In the genomic region with DNA sequence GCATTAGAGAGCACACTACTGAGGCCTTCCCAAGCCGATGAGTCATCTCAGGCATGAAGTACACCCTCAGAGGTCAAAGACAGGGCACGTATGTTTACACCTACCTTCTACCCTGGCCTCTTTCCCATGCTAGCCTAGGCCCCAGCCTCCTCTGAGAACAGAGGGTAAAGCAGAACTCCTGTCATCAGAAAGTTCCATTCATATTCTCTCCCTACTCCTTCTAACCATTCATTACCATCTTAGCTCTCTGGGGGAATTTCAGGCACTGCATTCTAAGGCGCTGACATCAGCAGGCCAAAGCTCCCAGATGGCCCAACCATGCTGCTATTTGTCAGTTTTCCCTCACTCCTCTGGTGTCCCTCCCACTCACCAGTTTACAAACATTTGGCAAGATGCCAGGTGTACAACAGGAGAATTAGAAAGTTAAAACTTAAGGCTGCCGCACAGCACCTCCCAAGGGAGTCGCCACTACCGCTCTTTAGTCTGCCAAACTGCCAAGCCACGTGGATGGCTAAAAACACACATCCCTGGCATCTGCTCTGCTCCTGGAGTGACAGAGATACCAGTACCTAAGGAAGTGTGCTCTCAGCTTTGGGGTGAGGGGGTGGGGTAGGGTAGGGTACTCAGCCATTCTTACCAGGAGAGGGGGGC, we compare ENCODE assay signal across 9 mouse cellular contexts. TPM values are rescaled to one million over a fixed set of nuclear protein-coding genes. Genes with fewer than 3 reads are reported as not detected.
DNase-seq lines count a peak whose midpoint lies in the region; ATAC-seq and TF ChIP-seq lines count a peak whose summit lies in the region.
"Had no signal": no experiment of that assay in that cellular context is flagged by ENCODE, and none has a peak within 500 bp of the region (broad histone marks: within the 10 kb centered on the region; RNA-seq: fewer than 3 reads in every experiment).

No protein-coding gene starts in this region.

- no peak for TF ChIP-seq EP300 in heart, adult 2 months (IDR thresholded peaks at IDR 0.05; ENCODE audit: insufficient read depth, low read depth, low read length)

- H3K4me3 ChIP-seq in limb, embryonic 14.5 days (replicated peaks; ENCODE audit: low read length): no peak overlapping the region
- no peak overlapping the region for H3K4me3 ChIP-seq in limb, embryonic 10.5 days
- no peak overlapping the region for H3K4me3 ChIP-seq in heart, adult 2 months
- H3K4me3 ChIP-seq: layer of hippocampus, adult 2 months had no signal

- DNase-seq in limb, embryonic 14.5 days (ENCODE audit: low spot score): peak; percentile 43
- no peak for DNase-seq in limb, embryonic 10.5 days (ENCODE audit: low spot score)
- peak; percentile 56 for DNase-seq in R1 (ENCODE audit: low read depth, low spot score)
- DNase-seq in heart, adult 2 months: peak; percentile 39 to 61
- DNase-seq in kidney, postnatal 36 days: peak; percentile 32 to 53
- no peak for DNase-seq in frontal cortex, postnatal 10 days (ENCODE audit: low spot score in 2 of 2)
- no peak for DNase-seq in ovary, postnatal 10 days (ENCODE audit: low spot score)
- no peak for DNase-seq in T-cell, adult 2 months (ENCODE audit: low spot score)

- WGBS in limb, embryonic 14.5 days: 59% methylated on average over 7 of the region's 7 CpGs
- WGBS in limb, embryonic 10.5 days: 89% methylated on average over 7 of the region's 7 CpGs
- WGBS in heart, adult 2 months: 9% methylated on average over 7 of the region's 7 CpGs

- no peak overlapping the region for H3K4me2 ChIP-seq in limb, embryonic 14.5 days (replicated peaks; ENCODE audit: low read depth, low read length, severe bottlenecking)

- 0 out of 2 replicates have a peak, but pooled peaks have one; percentile 14 for ATAC-seq in limb, embryonic 14.5 days (ENCODE audit: low FRiP score, low read depth)

- H3K36me3 ChIP-seq in limb, embryonic 14.5 days (ENCODE audit: control insufficient read depth, insufficient read depth, low read length): peaks cover 98% of the 10 kb centered on the region
- H3K36me3 ChIP-seq in limb, embryonic 10.5 days: peaks cover 100% of the 10 kb centered on the region
- H3K36me3 ChIP-seq in heart, adult 2 months (ENCODE audit: control insufficient read depth, insufficient read depth, low read length): peaks cover 17% of the 10 kb centered on the region

- no peak for TF ChIP-seq POLR2A in limb, embryonic 14.5 days (IDR thresholded peaks at IDR 0.05; ENCODE audit: borderline replicate concordance, extremely low read depth, insufficient read depth, insufficient read length)
- no peak for TF ChIP-seq POLR2A in heart, adult 2 months (IDR thresholded peaks at IDR 0.05; ENCODE audit: insufficient read depth, low read depth, low read length)

- H3K27ac ChIP-seq in limb, embryonic 14.5 days (replicated peaks; ENCODE audit: low read depth, low read length): no peak overlapping the region
- no peak overlapping the region for H3K27ac ChIP-seq in limb, embryonic 10.5 days
- H3K27ac ChIP-seq in heart, adult 2 months: peak overlapping the region; percentile 38
- H3K27ac ChIP-seq: layer of hippocampus, adult 2 months had no signal

- no peaks in the 10 kb centered on the region for H3K79me2 ChIP-seq in heart, adult 2 months (replicated peaks; ENCODE audit: control insufficient read depth, insufficient read depth, low read length)

- no peak for TF ChIP-seq CTCF in heart, adult 2 months (IDR thresholded peaks at IDR 0.05)

- no peaks in the 10 kb centered on the region for H3K27me3 ChIP-seq in limb, embryonic 14.5 days (ENCODE audit: control insufficient read depth, insufficient read depth, low read length)
- H3K27me3 ChIP-seq in limb, embryonic 10.5 days (ENCODE audit: low read depth, poor library complexity, severe bottlenecking): no peaks in the 10 kb centered on the region
- no peaks in the 10 kb centered on the region for H3K27me3 ChIP-seq in heart, adult 2 months (ENCODE audit: control insufficient read depth, insufficient read depth, low read length)

- intact Hi-C loops in heart, adult 2 months (cut with DNase I): loop anchor here (5.0 kb wide), 1 partner anchor 39 kb away; no protein-coding TSS in a partner anchor

- no peak overlapping the region for H3K9ac ChIP-seq in limb, embryonic 14.5 days (ENCODE audit: low read depth, low read length, severe bottlenecking)
- H3K9ac ChIP-seq in heart, adult 2 months (ENCODE audit: low read depth, low read length): no peak overlapping the region

- no peaks in the 10 kb centered on the region for H3K9me3 ChIP-seq in limb, embryonic 14.5 days (ENCODE audit: control insufficient read depth, low read length)
- H3K9me3 ChIP-seq in limb, embryonic 10.5 days (replicated peaks): no peaks in the 10 kb centered on the region

- H3K4me1 ChIP-seq in limb, embryonic 14.5 days (ENCODE audit: control insufficient read depth, insufficient read depth, low read length): peaks cover 11% of the 10 kb centered on the region
- H3K4me1 ChIP-seq in limb, embryonic 10.5 days: no peaks in the 10 kb centered on the region
- peaks cover 11% of the 10 kb centered on the region for H3K4me1 ChIP-seq in heart, adult 2 months (ENCODE audit: control insufficient read depth, insufficient read depth, low read length)

RNA-seq across cellular contexts. Expression of gene Pigv, which starts 16.1 kb away (rescaled TPM):
- polyA plus RNA-seq in limb, embryonic 14.5 days (2012; rRNA removed): 12.2 and 13.7 TPM in 2 replicates
- 10.9 and 12.5 TPM in 2 replicates for polyA plus RNA-seq in limb, embryonic 14.5 days (2014; fragmentation: Nextera tagmentation; extraction: Ambion mirVana)
- 17.9 and 19.6 TPM in 2 replicates for polyA plus RNA-seq in limb, embryonic 10.5 days (2016; fragmentation: Nextera tagmentation; extraction: Ambion mirVana)
- total RNA-seq in heart, adult 2 months (2021): 10 to 100 TPM; 11.7 to 12.1 TPM
- polyA plus RNA-seq in heart, adult 2 months (2012; rRNA removed): 9.5 and 11.7 TPM in 2 replicates

RNA-seq across cellular contexts. Expression of gene Zdhhc18, which starts 38.6 kb away (rescaled TPM):
- 38.0 and 46.5 TPM in 2 replicates for polyA plus RNA-seq in limb, embryonic 14.5 days (2012; rRNA removed)
- polyA plus RNA-seq in limb, embryonic 14.5 days (2014; fragmentation: Nextera tagmentation; extraction: Ambion mirVana): 4.0 and 7.0 TPM in 2 replicates
- polyA plus RNA-seq in limb, embryonic 10.5 days (2016; fragmentation: Nextera tagmentation; extraction: Ambion mirVana): 3.6 and 4.0 TPM in 2 replicates
- 10 to 100 TPM; 21.3 to 27.7 TPM for total RNA-seq in heart, adult 2 months (2021)
- polyA plus RNA-seq in heart, adult 2 months (2012; rRNA removed): 37.3 and 40.1 TPM in 2 replicates

Comparison
In these comparisons a context has a peak if more than half of its experiments do, and no peak if none do; other contexts are left out.
1. DNase-seq: peak in limb, embryonic 14.5 days (single experiment), R1 (single experiment), heart, adult 2 months (2 of 2) and kidney, postnatal 36 days (2 of 2); none in limb, embryonic 10.5 days (single experiment), frontal cortex, postnatal 10 days (0 of 2), ovary, postnatal 10 days (single experiment) and T-cell, adult 2 months (single experiment).